Mouse (Mus musculus): ENCODE results near the gene Sgk1. TPM values are rescaled to one million over a fixed set of nuclear protein-coding genes. Genes with fewer than 3 reads are reported as not detected.
"Not testable (repeated sequence)": the region's sequence is repeated elsewhere in the genome, so short reads cannot be mapped to it uniquely, and the experiment has no call there.

Sgk1 gene
- polyA plus RNA-seq, 1 experiment from 2014 or later: 34.9 TPM

DNA sequence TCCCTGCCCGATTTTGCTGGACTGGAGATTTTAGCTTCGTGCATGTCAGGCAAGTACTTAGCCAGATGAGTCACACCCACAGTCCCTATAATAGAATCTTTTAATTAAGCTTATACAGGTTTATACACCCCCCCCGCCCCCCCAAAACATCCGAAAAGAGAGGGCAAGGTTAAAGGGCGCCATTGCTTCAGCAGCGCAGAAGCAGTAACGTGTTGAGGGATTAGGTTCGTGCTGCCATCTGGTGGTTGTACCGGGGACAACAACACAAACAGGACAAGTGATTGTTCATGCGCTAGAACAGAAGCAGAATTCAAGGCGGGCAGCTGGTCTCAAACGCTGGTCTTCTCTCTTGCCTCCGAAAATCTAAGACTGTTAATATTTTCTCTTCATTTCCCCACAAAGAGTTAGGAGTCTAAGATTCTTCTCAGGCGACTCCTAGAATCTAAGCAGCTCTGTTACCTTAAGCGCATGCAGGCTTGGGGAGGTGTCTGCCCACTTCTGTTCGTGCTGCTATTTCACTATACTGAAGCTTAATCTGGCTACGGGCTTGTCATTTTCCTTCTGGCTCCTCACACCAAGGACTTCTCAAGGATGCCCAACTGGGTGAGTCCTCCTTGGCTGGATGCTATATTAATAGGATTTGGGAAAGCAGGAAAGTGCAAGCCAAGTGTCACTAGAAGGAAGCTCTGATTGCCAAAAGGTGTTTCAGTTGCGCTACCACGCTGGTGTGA lies 128.3 kb downstream of the Sgk1 start:
- peak; percentile 56 for ATAC-seq (ENCODE audit: low FRiP score)
- no peak overlapping the region for H3K9ac ChIP-seq (replicated peaks)
- peaks cover 3% of the 10 kb centered on the region; the same call in 1 of the 2 replicates for H3K4me1 ChIP-seq
- H3K4me2 ChIP-seq: 0 out of 2 replicates have a peak overlapping the region, but pooled peaks have one; percentile 30
- H3K36me3 ChIP-seq: no peaks in the 10 kb centered on the region
- 37% methylated on average over 19 of the region's 19 CpGs for WGBS
- no peaks in the 10 kb centered on the region for H3K27me3 ChIP-seq (replicated peaks)
- H3K9me3 ChIP-seq (replicated peaks): no peaks in the 10 kb centered on the region
- H3K4me3 ChIP-seq (replicated peaks): no peak overlapping the region
- H3K27ac ChIP-seq (replicated peaks): no peak overlapping the region

DNA sequence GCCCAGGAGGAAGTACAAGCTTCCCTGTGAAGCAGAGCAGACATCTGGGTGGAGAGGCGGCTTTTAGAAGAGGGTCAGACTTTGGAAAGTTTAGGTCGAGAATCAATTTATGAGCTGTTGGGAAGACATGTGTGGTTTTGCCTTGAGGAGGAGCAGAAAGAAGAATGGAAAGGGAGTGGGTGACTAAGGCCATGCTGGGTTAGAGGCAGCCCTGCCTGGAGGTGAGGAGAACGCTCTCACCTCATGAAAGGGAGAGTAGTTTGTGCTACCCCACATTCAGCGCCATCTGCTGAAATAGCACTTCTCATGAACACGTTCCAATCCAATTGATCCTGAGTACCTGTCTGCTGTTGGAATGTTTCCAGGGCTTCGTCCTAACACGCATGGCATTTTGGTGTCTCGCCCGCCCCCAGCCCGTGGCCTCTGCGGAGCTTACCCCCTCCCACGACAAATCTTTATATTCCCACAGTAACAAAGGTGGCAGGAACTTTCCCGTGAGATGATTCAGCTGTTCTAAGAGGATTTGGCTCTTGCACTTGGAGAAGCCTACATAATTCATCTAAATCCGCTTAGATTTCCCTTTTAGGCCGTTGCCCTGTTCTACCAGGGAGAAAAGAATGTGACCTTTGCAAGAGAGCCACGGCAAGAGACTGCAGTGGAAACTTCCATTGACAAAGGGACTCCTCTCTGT lies 135.6 kb downstream of the Sgk1 start:
- no peaks in the 10 kb centered on the region for H3K9me3 ChIP-seq (replicated peaks)
- no peak for ATAC-seq (ENCODE audit: low FRiP score)
- H3K27ac ChIP-seq (replicated peaks): no peak overlapping the region
- 72% methylated on average over 16 of the region's 16 CpGs for WGBS
- no peaks in the 10 kb centered on the region for H3K27me3 ChIP-seq (replicated peaks)
- H3K4me1 ChIP-seq: no peaks in the 10 kb centered on the region
- no peak overlapping the region for H3K4me3 ChIP-seq (replicated peaks)
- no peak overlapping the region for H3K4me2 ChIP-seq
- no peaks in the 10 kb centered on the region for H3K36me3 ChIP-seq
- no peak overlapping the region for H3K9ac ChIP-seq (replicated peaks)

- Histone ChIP-seq H3K4me2 (no peak overlapping the region), H3K27me3 (replicated peaks) (no peaks in the 10 kb centered on the region), H3K4me3 (replicated peaks) (no peak overlapping the region), H3K27ac (replicated peaks) (no peak overlapping the region), H3K9me3 (replicated peaks) (no peaks in the 10 kb centered on the region), H3K9ac (replicated peaks) (no peak overlapping the region), H3K4me1 (no peaks in the 10 kb centered on the region), H3K36me3 (no peaks in the 10 kb centered on the region)
- WGBS: 97% methylated on average over 4 of the region's 4 CpGs
- ATAC-seq (ENCODE audit: low FRiP score): no peak
Measured at GRCm38 (mm10) chr10:22018618-22019017, 136.6 kb downstream of the Sgk1 start.

DNA sequence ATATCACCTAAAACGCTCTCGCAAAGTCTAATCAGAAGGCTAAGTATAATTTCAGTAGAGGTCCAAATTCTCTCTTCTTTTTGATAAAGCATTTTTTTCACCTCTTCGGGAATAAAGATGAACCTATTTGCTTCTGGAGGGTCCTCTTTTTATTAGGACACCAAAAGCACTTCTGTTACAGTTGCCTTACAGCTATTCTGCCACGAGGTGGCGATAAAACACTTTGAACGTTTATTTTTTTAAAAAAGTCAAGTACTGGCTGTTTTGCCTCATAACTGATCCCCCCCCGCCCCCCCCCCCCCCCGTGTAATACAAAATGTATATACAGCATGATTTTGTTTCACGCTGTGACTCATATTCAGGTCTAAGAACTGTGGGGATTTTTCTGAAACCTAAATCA lies 152.3 kb downstream of the Sgk1 start:
- H3K9me3 ChIP-seq (replicated peaks): 0 out of 2 replicates have a peak, but pooled peaks cover 6% of the 10 kb centered on the region
- H3K4me3 ChIP-seq (replicated peaks): no peak overlapping the region
- no peak overlapping the region for H3K27ac ChIP-seq (replicated peaks)
- H3K4me2 ChIP-seq: no peak overlapping the region
- H3K27me3 ChIP-seq (replicated peaks): no peaks in the 10 kb centered on the region
- 9% methylated on average over 9 of the region's 9 CpGs for WGBS
- no peak overlapping the region for H3K9ac ChIP-seq (replicated peaks)
- no peak for ATAC-seq (ENCODE audit: low FRiP score)
- H3K4me1 ChIP-seq: no peaks in the 10 kb centered on the region
- no peaks in the 10 kb centered on the region for H3K36me3 ChIP-seq

DNA sequence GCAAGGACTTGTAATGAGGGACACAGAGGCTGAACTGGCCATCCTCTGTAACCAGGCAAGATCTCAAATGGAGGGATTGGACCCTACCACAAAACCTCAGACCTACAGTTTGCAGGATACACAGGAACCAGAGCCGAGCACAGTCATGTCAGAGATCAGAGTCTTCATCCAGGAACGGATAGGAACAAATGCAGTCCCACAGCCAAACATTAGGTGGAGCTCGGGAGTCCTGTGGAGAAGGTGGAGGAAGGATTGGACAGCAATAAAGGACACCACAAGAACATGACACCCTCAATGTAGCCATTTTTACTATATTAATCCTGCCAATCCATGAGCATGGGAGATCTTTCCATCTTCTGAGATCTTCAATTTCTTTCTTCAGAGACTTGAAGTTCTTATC lies 154.3 kb downstream of the Sgk1 start:
- not testable (repeated sequence) for H3K9ac ChIP-seq (replicated peaks); H3K9me3 ChIP-seq (replicated peaks); H3K4me2 ChIP-seq; ATAC-seq (ENCODE audit: low FRiP score); H3K4me1 ChIP-seq; H3K36me3 ChIP-seq; H3K4me3 ChIP-seq (replicated peaks); H3K27ac ChIP-seq (replicated peaks); H3K27me3 ChIP-seq (replicated peaks)
- WGBS: 9% methylated on average over 3 of the region's 3 CpGs

Other genes with a start within 250 kb of the Sgk1 start
- not detected in 2 replicates for gene 4930444G20Rik, start 185.9 kb downstream of the Sgk1 start, polyA plus RNA-seq (2015; fragmentation: Nextera tagmentation; extraction: Ambion mirVana)